Mouse (Mus musculus): ENCODE data around the gene Olfr732. TPM values are rescaled to one million over a fixed set of nuclear protein-coding genes. Genes with fewer than 3 reads are reported as not detected.

Olfr732 gene
- polyA plus RNA-seq (2014; fragmentation: Nextera tagmentation; extraction: Ambion mirVana): not detected in 2 replicates

GRCm38 (mm10) chr14:50284106-50284505, at the start of gene Olfr732:
TSS of gene Olfr732 (minus strand) at chr14:50284206.
- no peaks in the 10 kb centered on the region for H3K27me3 ChIP-seq (ENCODE audit: control insufficient read depth, insufficient read depth, low read length)
- H3K9me3 ChIP-seq (ENCODE audit: control insufficient read depth, low read length): no peaks in the 10 kb centered on the region
- DNase-seq (no peak), ATAC-seq (ENCODE audit: low FRiP score, low TSS enrichment) (no peak)
- no peak within 1 kb of the TSS for H3K27ac ChIP-seq (replicated peaks; ENCODE audit: low read depth, low read length)
- H3K9ac ChIP-seq (replicated peaks; ENCODE audit: low read length): no peak within 1 kb of the TSS
- 92% methylated on average over 1 of the region's 1 CpGs for WGBS
- H3K4me2 ChIP-seq (ENCODE audit: low read length): no peak within 1 kb of the TSS
- H3K36me3 ChIP-seq (ENCODE audit: control insufficient read depth, insufficient read depth, low read length): no peaks in the 10 kb centered on the region
- no peak within 1 kb of the TSS for H3K4me3 ChIP-seq (replicated peaks; ENCODE audit: low read depth, low read length)
- H3K4me1 ChIP-seq (ENCODE audit: control insufficient read depth, insufficient read depth, low read length): no peaks in the 10 kb centered on the region

- no peak within 1 kb of the TSS for H3K4me3 ChIP-seq (replicated peaks; ENCODE audit: low read depth, low read length)
- H3K4me2 ChIP-seq (ENCODE audit: low read length): no peak within 1 kb of the TSS
- no peak within 1 kb of the TSS for H3K27ac ChIP-seq (replicated peaks; ENCODE audit: low read depth, low read length)
- no peaks in the 10 kb centered on the region for H3K9me3 ChIP-seq (ENCODE audit: control insufficient read depth, low read length)
- ATAC-seq (ENCODE audit: low FRiP score, low TSS enrichment) (no peak), DNase-seq (no peak)
- no peaks in the 10 kb centered on the region for H3K27me3 ChIP-seq (ENCODE audit: control insufficient read depth, insufficient read depth, low read length)
- H3K36me3 ChIP-seq (ENCODE audit: control insufficient read depth, insufficient read depth, low read length): no peaks in the 10 kb centered on the region
- H3K4me1 ChIP-seq (ENCODE audit: control insufficient read depth, insufficient read depth, low read length): no peaks in the 10 kb centered on the region
- 81% methylated on average over 1 of the region's 1 CpGs for WGBS
- H3K9ac ChIP-seq (replicated peaks; ENCODE audit: low read length): no peak within 1 kb of the TSS
Observed at GRCm38 (mm10) chr14:50326661-50327060, 42.7 kb upstream of the Olfr732 start, which contains the start of gene Olfr734. TSS of gene Olfr734 (minus strand) at chr14:50326761.

- DNase-seq (no peak), ATAC-seq (ENCODE audit: low FRiP score, low TSS enrichment) (no peak)
- no peak within 1 kb of the TSS for H3K27ac ChIP-seq (replicated peaks; ENCODE audit: low read depth, low read length)
- H3K27me3 ChIP-seq (ENCODE audit: control insufficient read depth, insufficient read depth, low read length): no peaks in the 10 kb centered on the region
- no peak within 1 kb of the TSS for H3K4me3 ChIP-seq (replicated peaks; ENCODE audit: low read depth, low read length)
- H3K9me3 ChIP-seq (ENCODE audit: control insufficient read depth, low read length): no peaks in the 10 kb centered on the region
- H3K4me1 ChIP-seq (ENCODE audit: control insufficient read depth, insufficient read depth, low read length): no peaks in the 10 kb centered on the region
- no peak within 1 kb of the TSS for H3K4me2 ChIP-seq (ENCODE audit: low read length)
- no peaks in the 10 kb centered on the region for H3K36me3 ChIP-seq (ENCODE audit: control insufficient read depth, insufficient read depth, low read length)
- no peak within 1 kb of the TSS for H3K9ac ChIP-seq (replicated peaks; ENCODE audit: low read length)
Observed at GRCm38 (mm10) chr14:50301422-50301821, 17.4 kb upstream of the Olfr732 start, which contains the start of gene Olfr733. TSS of gene Olfr733 (minus strand) at chr14:50301522.

- Histone ChIP-seq H3K27ac (replicated peaks; ENCODE audit: low read depth, low read length) (no peak within 1 kb of the TSS), H3K4me3 (replicated peaks; ENCODE audit: low read depth, low read length) (no peak within 1 kb of the TSS), H3K9me3 (ENCODE audit: control insufficient read depth, low read length) (no peaks in the 10 kb centered on the region), H3K4me2 (ENCODE audit: low read length) (no peak within 1 kb of the TSS), H3K9ac (replicated peaks; ENCODE audit: low read length) (no peak within 1 kb of the TSS), H3K36me3 (ENCODE audit: control insufficient read depth, insufficient read depth, low read length) (no peaks in the 10 kb centered on the region), H3K4me1 (ENCODE audit: control insufficient read depth, insufficient read depth, low read length) (no peaks in the 10 kb centered on the region), H3K27me3 (ENCODE audit: control insufficient read depth, insufficient read depth, low read length) (no peaks in the 10 kb centered on the region)
- 86% methylated on average over 4 of the region's 4 CpGs for WGBS
- no peak for ATAC-seq (ENCODE audit: low FRiP score, low TSS enrichment)
- DNase-seq: no peak
Observed at GRCm38 (mm10) chr14:50241766-50242165, 42.2 kb downstream of the Olfr732 start, which contains the start of gene Olfr731. TSS of gene Olfr731 (minus strand) at chr14:50241866.

Other genes starting within 250 kb of the Olfr732 start
- not detected in 2 replicates for gene Olfr725, start 243.8 kb downstream of the Olfr732 start, polyA plus RNA-seq (2014; fragmentation: Nextera tagmentation; extraction: Ambion mirVana)
- not detected in 2 replicates for gene Olfr726, start 193.3 kb downstream of the Olfr732 start, polyA plus RNA-seq (2014; fragmentation: Nextera tagmentation; extraction: Ambion mirVana)
- not detected in 2 replicates for gene Olfr727, start 161.0 kb downstream of the Olfr732 start, polyA plus RNA-seq (2014; fragmentation: Nextera tagmentation; extraction: Ambion mirVana)
- gene Olfr728, start 141.5 kb downstream of the Olfr732 start, polyA plus RNA-seq (2014; fragmentation: Nextera tagmentation; extraction: Ambion mirVana): not detected in 2 replicates
- gene Olfr729, start 131.3 kb downstream of the Olfr732 start, polyA plus RNA-seq (2014; fragmentation: Nextera tagmentation; extraction: Ambion mirVana): not detected in 2 replicates
- gene Olfr730, start 96.0 kb downstream of the Olfr732 start, polyA plus RNA-seq (2014; fragmentation: Nextera tagmentation; extraction: Ambion mirVana): not detected in 2 replicates
- gene Olfr731, start 42.3 kb downstream of the Olfr732 start, polyA plus RNA-seq (2014; fragmentation: Nextera tagmentation; extraction: Ambion mirVana): not detected in 2 replicates
- not detected in 2 replicates for gene Olfr733, start 17.3 kb upstream of the Olfr732 start, polyA plus RNA-seq (2014; fragmentation: Nextera tagmentation; extraction: Ambion mirVana)
- gene Olfr734, start 42.6 kb upstream of the Olfr732 start, polyA plus RNA-seq (2014; fragmentation: Nextera tagmentation; extraction: Ambion mirVana): not detected in 2 replicates
- gene Olfr735, start 64.7 kb upstream of the Olfr732 start, polyA plus RNA-seq (2014; fragmentation: Nextera tagmentation; extraction: Ambion mirVana): not detected in 2 replicates
- not detected in 2 replicates for gene Tlr11, start 73.7 kb upstream of the Olfr732 start, polyA plus RNA-seq (2014; fragmentation: Nextera tagmentation; extraction: Ambion mirVana)
- gene Olfr736, start 97.0 kb upstream of the Olfr732 start, polyA plus RNA-seq (2014; fragmentation: Nextera tagmentation; extraction: Ambion mirVana): not detected in 2 replicates
- gene Olfr738, start 123.4 kb upstream of the Olfr732 start, polyA plus RNA-seq (2014; fragmentation: Nextera tagmentation; extraction: Ambion mirVana): not detected in 2 replicates
- gene Olfr739, start 134.4 kb upstream of the Olfr732 start, polyA plus RNA-seq (2014; fragmentation: Nextera tagmentation; extraction: Ambion mirVana): not detected in 2 replicates
- not detected in 2 replicates for gene Olfr740, start 161.3 kb upstream of the Olfr732 start, polyA plus RNA-seq (2014; fragmentation: Nextera tagmentation; extraction: Ambion mirVana)
- gene Olfr741, start 188.5 kb upstream of the Olfr732 start, polyA plus RNA-seq (2014; fragmentation: Nextera tagmentation; extraction: Ambion mirVana): not detected in 2 replicates
- not detected in 2 replicates for gene Olfr742, start 219.4 kb upstream of the Olfr732 start, polyA plus RNA-seq (2014; fragmentation: Nextera tagmentation; extraction: Ambion mirVana)
- gene Olfr743, start 237.6 kb upstream of the Olfr732 start, polyA plus RNA-seq (2014; fragmentation: Nextera tagmentation; extraction: Ambion mirVana): not detected in 2 replicates

Measured in midbrain, embryonic 14.5 days (tissue).